Mouse (Mus musculus) embryonic facial prominence, embryonic 14.5 days (tissue): Measurements from ENCODE around the gene Cacna2d3. TPM values are rescaled to one million over a fixed set of nuclear protein-coding genes. Genes with fewer than 3 reads are reported as not detected.

Source experiments
- ATAC-seq: fragments of 200-750 bp; cut with Nextera tagmentation; 2 replicates; pipeline ENCODE4 v1.8.0; 2017; ENCODE audit warnings: low read depth, moderate number of reproducible peaks, moderate TSS enrichment
- DNase-seq: peaks from one replicate; pipeline ENCODE4 v3.0.0-alpha.2; 2015; ENCODE audit warnings: low spot score
- H3K27ac ChIP-seq: fragments of 300-500 bp; sonication (generic); replicated peaks from 2 replicates; pipeline ENCODE4 v1.5.1; 2014; ENCODE audit warnings: low read depth, mild to moderate bottlenecking, low read length, moderate library complexity
- H3K27me3 ChIP-seq: fragments of 300-500 bp; sonication (generic); replicated peaks from 2 replicates; pipeline ENCODE4 v1.6.1; 2014; ENCODE audit warnings: low read length; ENCODE audit not compliant: control insufficient read depth, insufficient read depth
- H3K36me3 ChIP-seq: fragments of 300-500 bp; sonication (generic); 2 replicates; pipeline ENCODE4 v1.6.1; 2014; ENCODE audit warnings: low read length, mixed read lengths; ENCODE audit not compliant: control insufficient read depth, insufficient read depth
- H3K4me1 ChIP-seq: fragments of 300-500 bp; sonication (generic); 2 replicates; pipeline ENCODE4 v1.6.1; 2014; ENCODE audit warnings: antibody characterized with exemption, low read length; ENCODE audit not compliant: control insufficient read depth, insufficient read depth
- H3K4me2 ChIP-seq: fragments of 300-500 bp; sonication (generic); 2 replicates; pipeline ENCODE4 v1.6.1; 2014; ENCODE audit warnings: low read depth, mild to moderate bottlenecking, low read length, moderate library complexity, mixed read lengths
- H3K4me3 ChIP-seq: fragments of 300-500 bp; sonication (generic); 2 replicates; pipeline ENCODE4 v1.5.1; 2014; ENCODE audit warnings: low read depth, mild to moderate bottlenecking, low read length
- H3K9ac ChIP-seq: fragments of 300-500 bp; sonication (generic); 2 replicates; pipeline ENCODE4 v1.6.1; 2014; ENCODE audit warnings: low read depth, mild to moderate bottlenecking, low read length, moderate library complexity, mixed read lengths
- H3K9me3 ChIP-seq: fragments of 300-500 bp; sonication (generic); 2 replicates; pipeline ENCODE4 v1.6.1; 2016; ENCODE audit warnings: low read length; ENCODE audit not compliant: control insufficient read depth
- WGBS: fragments of 180-500 bp; shearing (Covaris S2); extraction: QIAGEN DNeasy Blood & Tissue Kit; methylation state at CpG from one replicate; pipeline ENCODE4 v1.1.7; 2014; 5-methylcytosine and 5-hydroxymethylcytosine counted together
- polyA plus RNA-seq: library from polyadenylated mRNA; unstranded; fragments of >200 nt; fragmentation: Nextera tagmentation; extraction: Ambion mirVana; gene quantifications from 2 replicates; pipeline ENCODE4 v1.2.1, GENCODE M21; 2014

Gene Cacna2d3
- polyA plus RNA-seq, 1 experiment from 2014 or later, result 16.4 TPM

DNA sequence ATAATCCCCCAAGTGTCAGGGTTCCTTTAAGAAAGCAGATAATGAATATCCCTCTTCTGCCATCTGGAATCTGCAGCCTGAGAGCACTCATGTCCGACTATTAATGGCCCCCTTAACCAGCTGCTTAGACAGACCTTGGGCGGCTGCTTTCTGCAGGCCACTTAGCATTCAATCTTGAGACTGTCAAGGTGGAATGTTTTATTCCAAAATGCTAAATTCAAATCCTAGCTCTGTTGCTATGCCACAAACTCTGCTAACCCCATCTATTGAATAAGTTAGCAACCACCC lies 315.8 kb downstream of the Cacna2d3 start:
- DNase-seq (no peak), ATAC-seq (no peak)
- H3K27ac ChIP-seq, result no peak overlapping the region
- no peak overlapping the region for H3K9ac ChIP-seq
- H3K4me1 ChIP-seq, result peaks cover 9% of the 10 kb centered on the region
- H3K4me2 ChIP-seq, result no peak overlapping the region
- 38% methylated on average over 2 of the region's 2 CpGs for WGBS
- no peak overlapping the region for H3K4me3 ChIP-seq
- no peaks in the 10 kb centered on the region for H3K9me3 ChIP-seq
- no peaks in the 10 kb centered on the region for H3K27me3 ChIP-seq
- H3K36me3 ChIP-seq, result no peaks in the 10 kb centered on the region

DNA sequence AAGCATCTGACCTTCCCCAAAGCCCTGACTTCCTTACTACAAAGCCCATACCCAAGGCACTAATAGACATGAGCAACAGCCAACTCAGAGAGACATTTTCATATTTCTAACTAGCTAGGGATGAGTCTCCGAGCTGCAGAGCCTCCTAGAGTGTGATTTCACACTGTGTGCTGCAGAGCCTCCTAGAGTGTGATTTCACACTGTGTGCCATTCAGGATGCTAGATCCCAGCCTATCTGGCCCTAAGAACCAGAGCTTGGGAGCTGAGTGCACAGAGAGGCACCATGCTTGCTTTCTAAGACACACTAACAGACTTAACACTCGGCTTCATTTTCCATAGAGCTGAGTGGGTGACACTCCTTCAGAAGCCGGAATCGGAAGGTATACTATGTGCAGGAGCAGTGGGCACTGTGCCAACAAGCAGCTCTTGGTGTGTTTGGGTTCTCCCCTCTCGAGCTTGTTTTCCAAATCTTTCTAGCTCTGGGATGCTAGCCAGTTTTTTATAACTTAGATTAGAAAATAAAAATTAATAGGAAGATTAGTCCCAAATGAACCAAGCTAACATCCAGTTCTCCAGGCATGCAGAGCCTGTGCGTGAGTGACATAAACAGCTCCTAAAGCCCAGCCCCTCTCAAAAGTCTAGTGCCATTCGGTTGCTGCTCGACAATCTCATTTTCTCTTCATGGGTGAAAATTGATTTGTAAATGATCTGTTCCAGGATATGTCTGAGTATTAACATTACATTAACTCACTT lies 316.4 kb downstream of the Cacna2d3 start:
- Histone ChIP-seq H3K9ac (no peak overlapping the region), H3K27me3 (no peaks in the 10 kb centered on the region), H3K27ac (no peak overlapping the region), H3K9me3 (no peaks in the 10 kb centered on the region), H3K4me2 (no peak overlapping the region), H3K4me1 (peaks cover 9% of the 10 kb centered on the region), H3K36me3 (no peaks in the 10 kb centered on the region), H3K4me3 (no peak overlapping the region)
- ATAC-seq, result no peak
- peak; percentile 53 for DNase-seq
- WGBS, result 48% methylated on average over 8 of the region's 8 CpGs

DNA sequence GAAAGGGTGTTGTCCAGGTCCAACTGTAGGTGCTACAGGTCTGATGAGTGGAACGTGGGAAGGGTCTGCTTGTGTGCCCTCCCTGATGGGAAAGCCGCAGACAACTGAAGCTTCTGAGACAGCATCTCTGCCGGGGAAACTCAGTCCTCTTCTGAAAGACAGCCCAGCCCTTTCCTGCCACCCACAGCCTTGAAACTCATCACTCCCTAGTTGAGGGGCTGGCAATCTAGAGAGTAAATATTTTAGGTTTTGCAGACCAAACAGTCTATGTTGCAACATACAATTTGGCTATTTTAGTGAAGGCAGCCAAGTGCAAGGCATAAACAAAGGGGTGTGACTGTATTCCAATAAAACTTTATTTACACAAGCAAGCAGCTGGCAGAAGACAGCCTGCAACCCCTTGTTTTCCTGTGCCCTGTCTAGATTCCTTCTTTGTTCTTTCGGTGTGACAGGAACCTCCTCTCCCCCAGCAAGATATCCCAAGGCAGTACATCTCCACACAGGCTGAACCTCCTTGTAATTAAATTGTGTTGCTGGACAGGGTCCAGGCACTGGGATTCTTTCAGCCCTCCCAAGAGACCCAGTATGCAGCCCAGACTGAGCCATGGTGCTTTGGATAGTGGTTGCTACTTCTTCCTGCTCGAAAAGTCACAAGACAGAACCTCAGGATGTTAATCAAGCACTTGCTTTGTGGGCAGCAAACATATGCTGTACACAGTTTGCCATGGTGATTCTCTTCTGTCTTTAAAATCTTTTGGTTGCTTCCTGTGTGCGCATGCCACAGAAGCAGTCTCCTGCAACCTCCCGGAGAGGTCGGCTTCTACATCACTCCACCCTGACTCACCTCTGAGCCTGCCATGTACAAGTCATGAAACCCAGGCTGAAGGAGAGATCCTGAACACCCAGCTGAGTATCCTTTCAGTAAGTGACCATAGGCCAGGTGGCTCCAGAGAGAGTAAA lies 317.5 kb downstream of the Cacna2d3 start:
- H3K36me3 ChIP-seq, result no peaks in the 10 kb centered on the region
- H3K9ac ChIP-seq, result no peak overlapping the region
- H3K4me1 ChIP-seq, result peaks cover 9% of the 10 kb centered on the region
- ATAC-seq (peak; percentile 64; the same call in 1 of the 2 replicates), DNase-seq (peak; percentile 48)
- no peaks in the 10 kb centered on the region for H3K27me3 ChIP-seq
- WGBS, result 58% methylated on average over 8 of the region's 8 CpGs
- no peak overlapping the region for H3K4me3 ChIP-seq
- no peak overlapping the region for H3K4me2 ChIP-seq
- no peak overlapping the region for H3K27ac ChIP-seq
- H3K9me3 ChIP-seq, result no peaks in the 10 kb centered on the region

DNA sequence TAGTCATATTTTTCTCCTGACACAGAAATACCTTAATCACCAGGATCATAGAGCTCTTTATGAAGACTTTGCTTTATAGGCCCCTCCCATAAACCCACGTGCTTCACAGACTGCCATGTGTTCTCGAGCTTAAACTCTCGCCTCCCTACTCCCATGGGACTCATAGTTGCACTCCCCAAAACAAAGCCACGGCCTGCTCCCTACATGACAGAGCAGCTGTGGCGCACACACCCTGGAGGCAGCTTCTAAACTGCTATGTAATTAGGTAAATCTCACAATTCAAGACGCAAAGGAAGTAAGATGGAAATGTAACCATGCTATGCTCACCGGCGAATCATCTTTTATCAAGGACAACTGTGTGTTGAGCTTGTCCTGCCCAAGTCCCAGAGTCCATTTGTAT lies 319.2 kb downstream of the Cacna2d3 start:
- no peaks in the 10 kb centered on the region for H3K9me3 ChIP-seq
- no peak overlapping the region for H3K27ac ChIP-seq
- H3K27me3 ChIP-seq, result no peaks in the 10 kb centered on the region
- DNase-seq, result peak; percentile 73
- peak; percentile 66 for ATAC-seq
- no peak overlapping the region for H3K4me3 ChIP-seq
- WGBS, result 36% methylated on average over 8 of the region's 8 CpGs
- H3K4me2 ChIP-seq, result no peak overlapping the region
- H3K36me3 ChIP-seq, result no peaks in the 10 kb centered on the region
- H3K4me1 ChIP-seq, result peaks cover 9% of the 10 kb centered on the region
- H3K9ac ChIP-seq, result no peak overlapping the region

DNA sequence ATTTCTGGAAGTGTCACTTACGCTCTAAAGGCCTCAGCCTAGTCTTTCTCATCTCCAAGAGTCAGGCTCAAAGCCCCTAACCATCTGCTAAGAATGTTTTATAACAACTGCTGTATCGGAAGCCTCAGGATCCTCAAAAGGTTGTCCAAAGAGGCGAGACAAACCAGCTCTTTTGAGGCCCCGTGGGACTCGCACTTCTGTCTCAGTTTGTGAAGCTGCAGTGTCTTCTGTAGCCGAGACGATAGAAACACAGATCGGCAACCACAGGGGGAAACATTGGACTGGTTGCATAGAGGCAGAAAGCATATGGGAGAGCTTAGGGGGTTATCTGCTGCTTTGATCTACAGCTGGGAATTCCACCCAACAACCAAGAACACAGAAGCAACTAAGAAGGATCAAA lies 327.9 kb downstream of the Cacna2d3 start:
- ATAC-seq (0 out of 2 replicates have a peak, but pooled peaks have one; percentile 12), DNase-seq (no peak)
- Histone ChIP-seq H3K9ac (no peak overlapping the region), H3K4me2 (no peak overlapping the region), H3K4me3 (no peak overlapping the region), H3K27ac (peak overlapping the region; percentile 57), H3K4me1 (peaks cover 15% of the 10 kb centered on the region), H3K27me3 (no peaks in the 10 kb centered on the region), H3K36me3 (no peaks in the 10 kb centered on the region), H3K9me3 (no peaks in the 10 kb centered on the region)
- WGBS, result 66% methylated on average over 8 of the region's 8 CpGs

DNA sequence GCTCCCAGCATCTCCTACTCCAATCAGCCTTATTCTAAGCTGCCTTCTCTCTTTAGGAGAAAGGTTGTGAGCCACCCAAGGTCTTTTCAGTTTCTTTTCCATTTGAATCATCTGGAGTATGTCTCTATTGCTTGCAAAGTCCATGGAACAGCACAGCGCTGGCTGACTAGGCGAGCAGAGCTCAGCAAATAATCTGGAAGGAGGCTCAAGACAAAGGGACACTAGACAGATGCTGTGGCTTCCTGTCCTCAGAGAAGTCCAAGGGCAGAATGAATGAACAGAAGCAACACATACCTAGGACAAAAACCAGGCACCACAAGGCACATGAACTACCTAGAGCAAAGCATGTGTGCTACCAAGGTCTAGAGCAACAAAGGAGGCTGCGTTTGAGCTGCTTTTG lies 328.8 kb downstream of the Cacna2d3 start:
- Histone ChIP-seq H3K27ac (no peak overlapping the region), H3K4me2 (no peak overlapping the region), H3K9ac (no peak overlapping the region), H3K4me1 (peaks cover 15% of the 10 kb centered on the region), H3K27me3 (no peaks in the 10 kb centered on the region), H3K9me3 (no peaks in the 10 kb centered on the region), H3K36me3 (no peaks in the 10 kb centered on the region), H3K4me3 (no peak overlapping the region)
- ATAC-seq (no peak), DNase-seq (no peak)
- WGBS, result 97% methylated on average over 3 of the region's 3 CpGs

DNA sequence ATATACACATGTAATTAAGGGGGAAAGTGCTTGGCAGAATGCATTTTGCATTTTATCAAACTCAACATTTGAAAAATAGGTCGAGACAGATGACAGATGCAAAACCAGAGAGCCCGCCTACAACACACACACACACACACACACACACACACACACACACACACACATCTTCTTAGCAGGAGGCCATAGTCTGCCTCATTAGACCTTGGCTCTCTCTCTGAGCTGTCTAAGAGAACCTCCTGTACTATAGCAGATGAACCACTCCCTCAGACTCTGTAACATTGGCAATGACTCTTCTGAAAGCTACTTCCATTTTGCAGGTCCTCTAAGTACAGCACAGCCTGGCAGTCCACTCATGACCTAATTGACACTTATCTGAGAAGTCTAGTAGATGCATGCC lies 330.2 kb downstream of the Cacna2d3 start:
- no peaks in the 10 kb centered on the region for H3K9me3 ChIP-seq
- no peaks in the 10 kb centered on the region for H3K27me3 ChIP-seq
- no peak overlapping the region for H3K4me3 ChIP-seq
- ATAC-seq (no peak), DNase-seq (peak; percentile 57)
- peaks cover 14% of the 10 kb centered on the region; the same call in 1 of the 2 replicates for H3K4me1 ChIP-seq
- no peak overlapping the region for H3K9ac ChIP-seq
- H3K27ac ChIP-seq, result no peak overlapping the region
- no peaks in the 10 kb centered on the region for H3K36me3 ChIP-seq
- no peak overlapping the region for H3K4me2 ChIP-seq
- WGBS, result 84% methylated on average over 2 of the region's 2 CpGs

DNA sequence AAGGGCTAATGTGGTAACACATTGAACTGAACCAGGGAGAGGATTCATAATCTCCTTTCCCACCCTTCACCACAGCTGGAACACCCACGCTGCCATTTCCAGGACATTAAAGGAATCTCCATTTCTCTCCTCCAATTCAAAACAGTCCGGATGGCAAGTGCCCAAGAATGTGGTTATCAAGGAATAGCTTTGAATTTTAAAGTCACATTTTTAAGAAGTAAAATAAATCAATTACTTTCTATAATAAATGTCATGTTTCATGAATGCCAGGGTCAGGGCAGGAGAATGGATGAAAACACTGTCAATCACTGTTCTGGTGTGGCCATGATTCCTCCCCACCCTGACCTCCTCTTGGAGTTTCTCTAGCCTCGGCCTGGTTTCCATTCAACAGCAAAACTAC lies 333.9 kb downstream of the Cacna2d3 start:
- Histone ChIP-seq H3K27ac (no peak overlapping the region), H3K36me3 (no peaks in the 10 kb centered on the region), H3K9me3 (no peaks in the 10 kb centered on the region), H3K4me3 (no peak overlapping the region), H3K4me1 (0 out of 2 replicates have a peak, but pooled peaks cover 5% of the 10 kb centered on the region), H3K4me2 (no peak overlapping the region), H3K27me3 (no peaks in the 10 kb centered on the region), H3K9ac (no peak overlapping the region)
- 60% methylated on average over 3 of the region's 3 CpGs for WGBS
- DNase-seq (peak; percentile 42), ATAC-seq (no peak)
